Mouse (Mus musculus) heart, postnatal 25 days (tissue): ENCODE results near the gene Olfr608. TPM values are rescaled to one million over a fixed set of nuclear protein-coding genes. Genes with fewer than 3 reads are reported as not detected.
"Not testable (repeated sequence)": the region's sequence is repeated elsewhere in the genome, so short reads cannot be mapped to it uniquely, and the experiment has no call there.

ENCODE experiments used
- DNase-seq: peaks from one replicate; pipeline ENCODE4 v3.0.0; 2022; ENCODE audit warnings: low spot score
- intact Hi-C: fragments of 180-260 bp; cut with DNase I; formaldehyde crosslinking; loops from one replicate; pipeline ENCODE4 v1.15.1; 2025
- total RNA-seq, 2 experiments: library from RNA; stranded (reverse); gene quantifications; 2 replicates each; pipeline ENCODE4 v1.2.3; 2021

Olfr608 gene
- not detected for total RNA-seq

DNA sequence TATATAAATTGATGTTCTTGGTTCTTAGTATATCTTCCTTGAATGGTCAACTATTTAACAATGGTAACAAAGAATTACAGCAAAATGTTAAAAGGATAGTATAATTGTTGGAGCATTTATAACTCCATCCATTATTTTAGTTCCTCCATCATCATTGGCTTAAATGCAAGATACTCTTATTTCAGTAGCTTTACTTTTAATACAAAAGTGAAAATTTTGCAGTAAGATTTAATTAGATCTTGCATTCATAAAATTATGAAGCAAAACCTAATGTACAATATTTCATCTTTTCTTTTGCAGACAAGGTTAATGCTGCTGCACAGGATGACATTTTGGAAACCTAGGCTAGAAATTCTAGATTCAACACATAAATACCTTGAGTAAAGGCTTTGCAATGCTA is at the start of gene Olfr608:
Gene Olfr608, plus strand, starts transcription at position 301 of the 400 bp plus-strand sequence.
- intact Hi-C loops: no loop called here
- DNase-seq: no peak

DNA sequence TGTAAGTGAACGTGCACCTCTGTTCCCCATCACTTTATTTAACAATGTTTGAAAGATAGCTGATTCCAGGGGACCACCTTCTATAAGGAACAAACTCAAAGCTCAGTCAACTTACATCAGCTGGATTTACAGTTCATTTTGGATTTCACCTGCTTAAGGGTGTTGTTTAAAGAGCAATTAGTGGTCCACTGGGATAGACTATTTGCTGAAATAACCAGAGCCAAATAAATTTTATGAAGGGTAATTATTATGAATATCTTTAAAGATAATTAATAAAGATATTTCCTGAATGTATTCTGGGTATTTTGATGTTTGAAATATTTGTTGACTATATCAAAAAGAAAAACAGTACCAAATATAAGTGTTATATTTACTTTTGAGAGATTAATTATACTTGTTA is 24.3 kb upstream of the Olfr608 start, which contains the start of gene Olfr605:
Gene Olfr605, minus strand, starts transcription at position 101 of the 400 bp plus-strand sequence.
- intact Hi-C loops: no loop called here
- no peak for DNase-seq

DNA sequence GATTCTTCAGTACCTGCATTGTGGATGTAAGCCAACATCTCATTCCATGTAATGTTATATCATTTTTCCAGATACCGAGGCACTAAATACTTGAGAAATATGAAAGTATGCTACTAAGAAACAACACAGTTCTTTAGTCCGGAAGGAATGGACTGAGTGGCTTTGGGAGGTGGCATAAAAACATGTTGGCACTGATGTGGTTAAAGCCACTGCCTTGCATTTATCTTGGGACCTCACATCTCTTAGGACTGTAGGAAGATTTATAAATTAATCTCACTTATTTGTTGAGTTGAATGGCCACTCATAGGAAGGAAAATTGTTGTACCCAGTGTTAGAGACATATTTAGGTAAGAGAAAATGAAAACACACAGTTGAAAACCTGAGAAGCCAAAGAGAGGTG is 20.9 kb upstream of the Olfr608 start, which contains the start of gene Olfr606:
Gene Olfr606, plus strand, starts transcription at position 301 of the 400 bp plus-strand sequence.
- no peak for DNase-seq
- intact Hi-C loops: no loop called here

DNA sequence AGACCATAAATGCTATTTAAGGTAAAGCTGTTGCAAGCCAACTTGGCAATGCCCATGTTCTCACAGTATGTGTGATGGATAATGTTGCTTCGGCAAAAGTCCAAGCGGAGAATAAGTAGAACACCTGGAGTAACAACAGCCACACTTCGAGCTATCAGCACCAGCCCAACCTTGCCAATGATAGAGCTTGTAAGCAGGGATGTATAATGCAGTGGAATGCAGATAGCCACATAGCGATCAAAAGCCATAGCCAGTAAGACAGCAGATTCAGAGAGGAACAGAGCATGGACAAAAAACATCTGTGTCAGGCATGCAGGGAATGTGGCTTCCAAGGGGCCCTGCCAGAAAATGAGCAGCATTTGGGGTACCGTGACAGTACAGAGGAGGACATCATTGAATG is 9.1 kb upstream of the Olfr608 start:
- intact Hi-C loops: no loop called here
- DNase-seq: no peak

DNA sequence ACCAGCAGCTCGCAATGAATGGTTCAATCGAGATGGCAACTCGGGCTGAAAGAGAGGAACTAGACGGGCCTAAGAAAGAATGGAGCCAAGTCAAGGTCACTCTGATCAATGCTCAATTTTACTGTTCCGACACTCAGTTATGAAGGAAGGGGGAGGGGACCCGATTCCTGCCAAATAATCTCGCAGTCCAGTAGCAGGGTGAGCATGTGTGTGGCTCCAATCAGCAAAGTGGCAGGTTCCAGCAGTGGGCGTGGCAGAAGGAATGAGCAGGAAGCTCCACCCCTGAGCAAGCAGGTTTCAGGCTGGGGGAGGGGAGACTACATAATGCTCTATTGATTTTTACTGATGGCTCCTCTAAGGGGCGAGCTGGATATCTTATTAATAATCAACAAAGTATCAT is 7.4 kb downstream of the Olfr608 start:
- intact Hi-C loops, DNase-seq: not testable (repeated sequence)

DNA sequence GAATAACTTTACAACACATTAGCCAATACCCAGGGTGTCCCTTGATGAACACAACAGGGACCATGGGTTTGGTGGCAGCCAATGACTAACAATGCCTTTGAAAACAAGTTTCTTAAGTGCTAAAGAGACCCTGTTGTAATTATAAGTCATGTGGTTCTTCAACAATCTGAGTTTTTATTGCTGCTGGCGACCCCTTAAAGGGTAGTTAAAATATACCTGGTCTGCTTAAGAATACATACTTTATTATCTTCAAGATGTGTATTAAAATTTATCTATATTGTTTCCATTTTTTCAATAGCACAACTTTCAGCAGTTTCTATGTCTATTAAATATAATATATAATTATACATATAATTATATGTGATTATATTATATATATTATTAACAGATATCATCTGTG is 28.3 kb downstream of the Olfr608 start, which contains the start of gene Olfr609:
Gene Olfr609, minus strand, starts transcription at position 101 of the 400 bp plus-strand sequence.
- no peak for DNase-seq
- intact Hi-C loops: no loop called here

DNA sequence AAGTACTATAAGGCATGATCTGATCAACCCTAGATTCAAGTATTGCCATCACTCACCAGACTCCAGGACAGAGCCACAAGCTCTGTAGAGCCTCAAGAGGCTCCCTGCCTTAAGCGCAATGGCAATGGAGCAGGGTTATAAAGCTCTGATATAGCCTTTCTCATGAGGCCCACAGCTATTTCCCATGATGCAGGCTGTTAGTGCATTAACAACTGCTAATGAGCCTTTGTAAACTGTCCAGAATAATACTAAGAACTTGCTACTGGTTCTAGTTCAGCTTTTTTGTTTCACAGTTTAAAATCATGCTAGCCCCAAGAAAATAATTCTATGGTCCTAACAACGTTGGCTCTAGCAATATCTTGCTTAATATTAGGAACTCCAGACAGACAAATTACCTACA is 42.3 kb downstream of the Olfr608 start, which contains the start of gene Olfr610:
Gene Olfr610, minus strand, starts transcription at position 101 of the 400 bp plus-strand sequence.
- no peak for DNase-seq

DNA sequence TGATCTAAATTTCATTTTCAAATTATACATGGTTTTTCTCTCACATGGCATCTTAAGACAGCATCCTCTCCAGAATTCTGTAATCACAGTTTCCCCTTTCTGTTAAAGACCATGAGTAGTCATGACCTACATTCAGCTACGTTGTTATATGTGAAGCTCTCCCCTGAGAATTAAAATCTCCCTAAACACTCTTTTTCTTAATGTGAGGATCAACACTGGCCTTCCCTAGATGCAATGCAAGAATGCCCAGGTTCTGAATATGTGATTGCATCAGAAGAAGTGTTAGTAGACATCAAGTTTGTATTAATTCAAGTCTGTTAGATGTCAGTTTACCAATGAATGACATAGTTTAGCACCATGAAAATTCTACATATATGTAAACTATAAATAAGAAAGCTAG is 51.1 kb downstream of the Olfr608 start, which contains the start of gene Olfr611:
Gene Olfr611, minus strand, starts transcription at position 101 of the 400 bp plus-strand sequence.
- intact Hi-C loops, DNase-seq: not testable (repeated sequence)

More for the DNA sequence above, 42.3 kb downstream of the Olfr608 start, which contains the start of gene Olfr610:
- intact Hi-C loops: no loop called here

Other genes with a start within 250 kb of the Olfr608 start
- gene Usp17ld, start 217.4 kb upstream of the Olfr608 start, total RNA-seq: not detected
- not detected for gene Olfr596, start 164.2 kb upstream of the Olfr608 start, total RNA-seq
- not detected for gene Olfr597, start 153.6 kb upstream of the Olfr608 start, total RNA-seq
- not detected for gene Olfr598, start 146.3 kb upstream of the Olfr608 start, total RNA-seq
- not detected for gene Olfr599, start 134.0 kb upstream of the Olfr608 start, total RNA-seq
- gene Olfr600, start 120.2 kb upstream of the Olfr608 start, total RNA-seq: not detected
- gene Olfr601, start 107.2 kb upstream of the Olfr608 start, total RNA-seq: not detected
- gene Olfr603, start 83.7 kb upstream of the Olfr608 start, total RNA-seq: not detected
- gene Usp17lc, start 54.8 kb upstream of the Olfr608 start, total RNA-seq: not detected
- not detected for gene Olfr605, start 24.4 kb upstream of the Olfr608 start, total RNA-seq
- gene Olfr606, start 20.8 kb upstream of the Olfr608 start, total RNA-seq: not detected
- gene Olfr607, start 5.7 kb upstream of the Olfr608 start, total RNA-seq: not detected
- not detected for gene Olfr609, start 28.2 kb downstream of the Olfr608 start, total RNA-seq
- not detected for gene Olfr610, start 42.2 kb downstream of the Olfr608 start, total RNA-seq
- not detected for gene Olfr611, start 51.0 kb downstream of the Olfr608 start, total RNA-seq
- gene Olfr612, start 72.8 kb downstream of the Olfr608 start, total RNA-seq: not detected
- gene Olfr613, start 78.2 kb downstream of the Olfr608 start, total RNA-seq: not detected
- gene Olfr615, start 86.2 kb downstream of the Olfr608 start, total RNA-seq: not detected
- not detected for gene Olfr616, start 99.3 kb downstream of the Olfr608 start, total RNA-seq
- not detected for gene Olfr617, start 103.2 kb downstream of the Olfr608 start, total RNA-seq
- gene Olfr618, start 120.2 kb downstream of the Olfr608 start, total RNA-seq: not detected
- not detected for gene Olfr619, start 130.7 kb downstream of the Olfr608 start, total RNA-seq
- not detected for gene Olfr620, start 142.7 kb downstream of the Olfr608 start, total RNA-seq
- not detected for gene Olfr622, start 172.8 kb downstream of the Olfr608 start, total RNA-seq
- gene Olfr623, start 193.8 kb downstream of the Olfr608 start, total RNA-seq: not detected
- gene Olfr624, start 201.3 kb downstream of the Olfr608 start, total RNA-seq: not detected
- not detected for gene Olfr625-ps1, start 212.8 kb downstream of the Olfr608 start, total RNA-seq
- gene Olfr243, start 244.8 kb downstream of the Olfr608 start, total RNA-seq: not detected